Mouse (Mus musculus): ENCODE results near the gene Cdh9. TPM values are rescaled to one million over a fixed set of nuclear protein-coding genes. Genes with fewer than 3 reads are reported as not detected.
A peak's percentile ranks its signal among the peaks of the same experiment; 100 is the strongest.

Gene Cdh9
- total and polyA plus RNA-seq, 3 experiments: not detected

DNA sequence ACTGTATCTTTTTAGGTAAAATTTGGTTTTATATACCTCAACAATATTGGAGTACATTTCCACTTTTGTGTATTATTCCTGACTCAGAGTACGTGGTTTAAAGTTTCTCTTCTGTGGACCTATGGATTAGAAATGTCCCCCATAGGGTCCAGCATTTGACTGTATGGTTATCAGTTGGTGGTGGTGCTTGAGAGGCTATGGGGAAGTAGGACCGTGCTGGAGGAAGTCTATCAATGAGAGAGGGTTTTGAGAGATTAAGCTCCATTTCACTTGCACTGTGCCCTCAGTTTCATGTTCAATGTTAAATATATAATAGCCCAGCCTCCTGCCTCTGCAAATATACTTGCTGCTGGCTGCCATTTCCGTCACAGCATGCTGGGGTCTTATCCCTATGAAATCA is 28.7 kb upstream of the Cdh9 start:
- Histone ChIP-seq H3K4me3 (ENCODE audit: control insufficient read depth in 1 of 2, insufficient read depth in 1 of 2, low read depth in 2 of 2, low read length in 2 of 2) (no peak overlapping the region), H3K4me1 (ENCODE audit: control insufficient read depth in 1 of 2, insufficient read depth in 2 of 2, low read length in 2 of 2) (peaks cover 3 to 4% of the 10 kb centered on the region in 2 experiments; a peak in 1 of 4 replicates), H3K9me3 (replicated peaks; ENCODE audit: insufficient read depth, low read length) (no peaks in the 10 kb centered on the region), H3K27me3 (ENCODE audit: control insufficient read depth in 1 of 2, insufficient read depth in 2 of 2, low read length in 2 of 2) (no peaks in the 10 kb centered on the region), H3K27ac (ENCODE audit: control insufficient read depth, low read depth, low read length) (no peak overlapping the region), H3K36me3 (ENCODE audit: control insufficient read depth in 1 of 2, insufficient read depth in 2 of 2, low read length in 2 of 2) (peaks cover 0 to 5% of the 10 kb centered on the region in 2 experiments; a peak in 2 of 4 replicates), H3K79me2 (ENCODE audit: control insufficient read depth, insufficient read depth, low read length, poor library complexity) (no peaks in the 10 kb centered on the region), H3K9ac (ENCODE audit: control insufficient read depth, low read depth, low read length, poor library complexity, severe bottlenecking) (no peak overlapping the region)
- DNase-seq (ENCODE audit: low read depth, low spot score): peak; percentile 78
- no peak for TF ChIP-seq ELF1 (IDR thresholded peaks at IDR 0.05; ENCODE audit: low read depth, low read length)
- TF ChIP-seq EP300 (IDR thresholded peaks at IDR 0.05; ENCODE audit: low read depth in 1 of 2, low read length in 2 of 2): peak in 1 of 2 experiments; percentile 77
- no peak for TF ChIP-seq JUND (IDR thresholded peaks at IDR 0.05; ENCODE audit: low read depth, low read length)
- TF ChIP-seq UBTF (IDR thresholded peaks at IDR 0.05; ENCODE audit: borderline replicate concordance, insufficient read depth, low read depth, low read length): no peak
- peak; percentile 63 for TF ChIP-seq GATA1 (IDR thresholded peaks at IDR 0.05; ENCODE audit: low read depth, low read length)
- TF ChIP-seq SIN3A (IDR thresholded peaks at IDR 0.05; ENCODE audit: low read length): no peak
- no peak for TF ChIP-seq ZC3H11A (IDR thresholded peaks at IDR 0.05; ENCODE audit: low read depth, low read length)
- no peak for TF ChIP-seq TBP (IDR thresholded peaks at IDR 0.05; ENCODE audit: low read depth, low read length)

DNA sequence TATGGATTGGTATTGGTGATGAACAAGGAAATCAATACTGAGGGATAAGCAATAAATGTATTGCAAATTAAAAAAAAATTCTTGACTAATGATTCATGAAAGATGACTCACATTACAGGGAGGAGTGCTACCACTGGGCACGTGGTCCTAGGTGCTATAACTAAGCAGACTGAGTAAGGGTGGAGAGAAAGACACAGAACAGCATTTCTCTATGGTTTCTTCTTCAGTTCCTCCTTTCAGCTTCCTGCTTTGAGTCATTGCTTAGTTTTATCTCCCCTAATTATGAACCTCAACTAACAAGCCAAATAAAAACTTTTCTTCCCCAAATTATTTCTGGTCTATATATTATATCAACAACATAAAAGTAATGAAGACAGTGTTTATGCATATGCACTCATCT is 26.2 kb upstream of the Cdh9 start:
- Histone ChIP-seq H3K9ac (ENCODE audit: control insufficient read depth, low read depth, low read length, poor library complexity, severe bottlenecking) (no peak overlapping the region), H3K27me3 (ENCODE audit: control insufficient read depth in 1 of 2, insufficient read depth in 2 of 2, low read length in 2 of 2) (no peaks in the 10 kb centered on the region), H3K27ac (ENCODE audit: control insufficient read depth, low read depth, low read length) (no peak overlapping the region), H3K36me3 (ENCODE audit: control insufficient read depth in 1 of 2, insufficient read depth in 2 of 2, low read length in 2 of 2) (peaks cover 0 to 5% of the 10 kb centered on the region in 2 experiments; a peak in 2 of 4 replicates), H3K79me2 (ENCODE audit: control insufficient read depth, insufficient read depth, low read length, poor library complexity) (no peaks in the 10 kb centered on the region), H3K4me1 (ENCODE audit: control insufficient read depth in 1 of 2, insufficient read depth in 2 of 2, low read length in 2 of 2) (peaks cover 3 to 4% of the 10 kb centered on the region in 2 experiments; a peak in 1 of 4 replicates), H3K9me3 (replicated peaks; ENCODE audit: insufficient read depth, low read length) (no peaks in the 10 kb centered on the region), H3K4me3 (ENCODE audit: control insufficient read depth in 1 of 2, insufficient read depth in 1 of 2, low read depth in 2 of 2, low read length in 2 of 2) (no peak overlapping the region)
- peak; percentile 84 for DNase-seq (ENCODE audit: low read depth, low spot score)
- peak in 1 of 2 experiments; percentile 79; a peak in 2 of 4 replicates for TF ChIP-seq EP300 (IDR thresholded peaks at IDR 0.05; ENCODE audit: low read depth in 1 of 2, low read length in 2 of 2)
- no peak for TF ChIP-seq ELF1 (IDR thresholded peaks at IDR 0.05; ENCODE audit: low read depth, low read length)
- TF ChIP-seq POLR2AphosphoS5 (IDR thresholded peaks at IDR 0.05; ENCODE audit: borderline replicate concordance, low read depth, low read length): no peak
- TF ChIP-seq SIN3A (IDR thresholded peaks at IDR 0.05; ENCODE audit: low read length): no peak
- no peak for TF ChIP-seq TAL1 (IDR thresholded peaks at IDR 0.05; ENCODE audit: low read length)
- TF ChIP-seq POLR2AphosphoS2 (IDR thresholded peaks at IDR 0.05; ENCODE audit: low read length): no peak
- TF ChIP-seq ZKSCAN1 (IDR thresholded peaks at IDR 0.05; ENCODE audit: low read depth, low read length): no peak
- TF ChIP-seq ETS1 (IDR thresholded peaks at IDR 0.05; ENCODE audit: low read depth, low read length): peak; percentile 10; the same call in 1 of the 2 replicates
- peak; percentile 92 for TF ChIP-seq MAX (IDR thresholded peaks at IDR 0.05; ENCODE audit: low read length)
- peak; percentile 65; the same call in 1 of the 2 replicates for TF ChIP-seq GATA1 (IDR thresholded peaks at IDR 0.05; ENCODE audit: low read depth, low read length)
- no peak for TF ChIP-seq MXI1 (IDR thresholded peaks at IDR 0.05; ENCODE audit: low read depth, low read length)
- TF ChIP-seq MYC (IDR thresholded peaks at IDR 0.05; ENCODE audit: low read depth, low read length): peak; percentile 96
- TF ChIP-seq ZMIZ1 (IDR thresholded peaks at IDR 0.05; ENCODE audit: low read depth, low read length): no peak
- TF ChIP-seq USF1 (IDR thresholded peaks at IDR 0.05; ENCODE audit: low read depth, low read length): peak; percentile 83
- TF ChIP-seq USF2 (IDR thresholded peaks at IDR 0.05; ENCODE audit: borderline replicate concordance in 1 of 2, insufficient read depth in 1 of 2, low read depth in 1 of 2, low read length in 2 of 2): 0 out of 4 replicates have a peak, but pooled peaks of 1 of the 2 experiments have one; percentile 32
- no peak for TF ChIP-seq CTCF (IDR thresholded peaks at IDR 0.05 in 2 of 3, conservative IDR thresholded peaks at IDR 0.05 in 1 of 3; ENCODE audit: control insufficient read depth in 1 of 3, insufficient read depth in 1 of 3, low read depth in 2 of 3, low read length in 3 of 3, poor library complexity in 1 of 3, severe bottlenecking in 1 of 3)
- TF ChIP-seq RAD21 (IDR thresholded peaks at IDR 0.05; ENCODE audit: low read depth, low read length): no peak
- TF ChIP-seq TBP (IDR thresholded peaks at IDR 0.05; ENCODE audit: low read depth, low read length): no peak

All from MEL (cell line).